Mouse (Mus musculus): Measurements from ENCODE around the gene Olfr1025-ps1.

Olfr1025-ps1 gene

DNA sequence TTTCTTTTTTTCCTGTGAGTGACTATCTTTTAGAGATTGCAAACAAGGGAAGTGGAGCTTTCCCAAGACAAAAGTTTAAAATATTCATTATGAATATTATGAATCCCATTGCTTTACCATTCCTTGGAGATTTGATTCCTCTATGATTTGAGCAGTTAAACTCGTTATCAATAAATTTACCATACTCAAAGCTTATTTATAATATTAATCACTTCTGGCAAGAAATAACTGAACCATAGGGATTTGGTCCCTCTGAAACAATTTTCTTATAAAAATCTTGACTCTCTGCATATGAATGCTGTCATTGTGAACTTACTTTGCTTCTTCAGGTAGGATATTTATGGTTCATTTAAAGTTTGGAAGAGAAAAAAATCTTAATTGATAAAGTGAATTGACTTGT, at the start of gene Olfr1025-ps1:
Gene Olfr1025-ps1, plus strand, starts transcription at position 301 of the 400 bp plus-strand sequence.
- DNase-seq: no peak

DNA sequence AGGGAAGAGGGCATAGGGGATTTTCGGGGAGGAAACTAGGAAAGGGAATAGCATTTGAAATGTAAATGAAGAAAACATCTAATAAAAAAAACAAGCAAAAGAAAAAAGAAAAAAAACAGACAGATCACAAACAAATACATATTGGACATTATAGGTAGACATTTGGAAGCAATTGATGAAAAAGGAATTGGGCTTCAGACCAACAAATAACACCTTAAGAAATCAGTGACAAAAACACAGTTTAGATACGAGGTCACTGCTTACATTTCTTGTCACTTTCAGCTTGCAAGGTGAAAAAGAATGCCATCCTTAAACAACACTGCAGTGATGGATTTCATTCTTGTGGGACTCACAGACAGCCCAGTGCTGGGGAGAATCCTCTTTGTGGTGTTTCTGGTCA, 46.7 kb upstream of the Olfr1025-ps1 start, which contains the start of gene Olfr1022:
Gene Olfr1022, plus strand, starts transcription at position 301 of the 400 bp plus-strand sequence.
- no peak for DNase-seq

GRCm38 (mm10) chr2:85885340-85885739, 29.7 kb upstream of the Olfr1025-ps1 start, which contains the start of gene Olfr1023:
TSS of gene Olfr1023 (plus strand) at chr2:85885640.
- no peak for DNase-seq

DNA sequence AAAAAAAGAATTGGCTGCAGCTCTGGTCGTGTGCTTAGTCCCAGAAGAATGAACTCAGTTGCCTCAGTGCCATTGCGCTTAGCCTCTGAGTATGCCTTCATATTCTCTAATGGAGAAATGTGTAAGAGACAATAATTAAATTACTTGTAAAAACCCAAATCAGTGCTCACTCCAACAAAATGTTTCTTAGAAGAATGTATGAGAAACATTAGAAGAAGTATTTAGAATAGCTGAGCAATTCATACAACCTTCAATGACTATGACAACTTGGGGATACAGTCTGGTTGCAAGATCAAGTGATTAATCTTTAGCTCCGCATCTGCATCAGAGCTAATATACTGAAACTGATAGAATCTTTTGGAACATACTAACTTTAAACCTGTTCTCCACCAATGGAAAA, 10.0 kb upstream of the Olfr1025-ps1 start, which contains the start of gene Olfr1024:
Gene Olfr1024, minus strand, starts transcription at position 101 of the 400 bp plus-strand sequence.
- no peak for DNase-seq

- no peak for DNase-seq
These were observed 1.8 kb upstream of the Olfr1025-ps1 start for GRCm38 (mm10) chr2:85913197-85913596.

DNA sequence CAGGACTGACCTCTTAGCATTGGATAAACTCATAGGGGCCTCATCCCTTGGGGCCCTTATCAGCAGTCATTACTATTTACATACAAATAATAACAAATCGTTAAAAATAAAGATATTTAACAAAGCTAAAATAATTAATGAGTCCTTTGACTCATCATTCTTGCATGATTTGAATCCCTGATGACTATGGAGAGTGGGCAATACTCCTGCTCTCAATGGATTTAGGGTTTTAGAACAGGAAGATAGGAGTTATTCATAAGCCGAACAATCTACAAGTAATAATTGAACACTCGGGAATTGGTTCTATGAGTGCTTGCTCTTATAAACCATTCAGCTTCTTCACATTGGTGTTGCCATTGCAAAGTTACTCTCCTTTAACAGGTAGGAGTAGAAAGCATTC, 6.3 kb downstream of the Olfr1025-ps1 start, which contains the start of gene Olfr1026:
Gene Olfr1026, plus strand, starts transcription at position 301 of the 400 bp plus-strand sequence.
- no peak for DNase-seq

DNA sequence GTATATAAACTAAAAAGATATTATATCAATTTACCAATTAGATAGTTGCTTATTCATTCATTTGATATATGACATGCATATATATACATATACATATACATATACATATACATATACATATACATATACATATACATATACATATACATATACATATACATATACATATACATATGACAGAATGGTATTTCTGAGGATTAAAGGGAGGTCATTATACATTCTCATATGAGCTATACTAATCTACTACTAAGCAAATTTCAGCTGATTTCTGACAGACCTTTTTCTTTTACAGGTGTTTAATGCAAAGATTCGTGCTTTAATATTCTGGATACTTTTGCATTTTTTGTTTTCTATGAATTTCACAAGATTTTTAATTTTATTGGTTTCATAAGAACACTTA, 35.1 kb downstream of the Olfr1025-ps1 start, which contains the start of gene Olfr1028:
Gene Olfr1028, plus strand, starts transcription at position 301 of the 400 bp plus-strand sequence.
- no peak for DNase-seq

Data from lung, postnatal 10 days (tissue).